In the genomic region with DNA sequence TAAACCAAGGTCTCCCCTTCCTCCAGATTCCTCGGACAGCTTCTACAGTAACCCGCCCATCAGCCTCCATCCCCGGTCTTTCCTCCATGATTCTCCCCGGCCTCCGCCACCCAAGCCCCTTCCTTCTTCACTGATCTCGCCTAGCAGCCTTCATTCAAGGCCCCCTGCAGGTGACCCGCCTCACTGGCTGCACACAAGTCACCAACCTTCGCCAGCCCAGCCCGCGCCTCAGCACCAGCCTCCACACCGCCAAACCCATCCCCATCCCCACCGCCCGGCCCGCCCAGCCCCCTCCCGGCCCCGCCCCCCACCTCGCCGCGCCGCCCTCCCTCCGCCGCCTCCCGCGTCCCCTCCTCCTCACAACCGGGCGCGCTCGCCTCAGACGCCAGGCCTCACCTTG, we compare ENCODE assay signal across 8 mouse cellular contexts. TPM values are rescaled to one million over a fixed set of nuclear protein-coding genes. Genes with fewer than 3 reads are reported as not detected.
DNase-seq lines count a peak whose midpoint lies in the region; ATAC-seq and TF ChIP-seq lines count a peak whose summit lies in the region.

No protein-coding gene starts in this region.

- intact Hi-C loops in left cerebral cortex, adult 2 months (cut with DNase I): no loop called here

- peak overlapping the region; percentile 64 for H3K27ac ChIP-seq in left cerebral cortex, adult 2 months
- peak overlapping the region; percentile 100 for H3K27ac ChIP-seq in embryonic facial prominence, embryonic 10.5 days (replicated peaks)
- H3K27ac ChIP-seq in liver, embryonic 16.5 days (ENCODE audit: low read length): peak overlapping the region; percentile 78
- H3K27ac ChIP-seq in neural tube, embryonic 13.5 days (replicated peaks): peak overlapping the region; percentile 94

- 1% methylated on average over 28 of the region's 29 CpGs for WGBS in embryonic facial prominence, embryonic 10.5 days
- 1% methylated on average over 22 of the region's 29 CpGs for WGBS in liver, embryonic 16.5 days (ENCODE audit: insufficient replicate concordance)
- under 1% methylated on average over 28 of the region's 29 CpGs for WGBS in neural tube, embryonic 13.5 days

- peak overlapping the region; percentile 83 for H3K4me2 ChIP-seq in liver, embryonic 16.5 days (ENCODE audit: low read depth, low read length)
- H3K4me2 ChIP-seq in neural tube, embryonic 13.5 days: peak overlapping the region; percentile 86

- no peaks in the 10 kb centered on the region for H3K27me3 ChIP-seq in embryonic facial prominence, embryonic 10.5 days (replicated peaks; ENCODE audit: low read depth, poor library complexity, severe bottlenecking)
- no peaks in the 10 kb centered on the region for H3K27me3 ChIP-seq in liver, embryonic 16.5 days (ENCODE audit: control insufficient read depth, insufficient read depth, low read depth, low read length)
- H3K27me3 ChIP-seq in neural tube, embryonic 13.5 days: no peaks in the 10 kb centered on the region

- peak; percentile 38 for TF ChIP-seq CTCF in left cerebral cortex, adult 2 months (IDR thresholded peaks at IDR 0.05)

- peak overlapping the region; percentile 57 for H3K4me3 ChIP-seq in left cerebral cortex, adult 2 months
- H3K4me3 ChIP-seq in embryonic facial prominence, embryonic 10.5 days: peak overlapping the region; percentile 86
- H3K4me3 ChIP-seq in liver, embryonic 16.5 days (ENCODE audit: low read depth, low read length): peak overlapping the region; percentile 84
- peak overlapping the region; percentile 58 for H3K4me3 ChIP-seq in neural tube, embryonic 13.5 days

- peak overlapping the region; percentile 86 for H3K9ac ChIP-seq in liver, embryonic 16.5 days (ENCODE audit: low read depth, low read length)
- H3K9ac ChIP-seq in neural tube, embryonic 13.5 days: peak overlapping the region; percentile 82

- H3K36me3 ChIP-seq in embryonic facial prominence, embryonic 10.5 days (replicated peaks): peaks cover 38% of the 10 kb centered on the region
- no peaks in the 10 kb centered on the region for H3K36me3 ChIP-seq in liver, embryonic 16.5 days (ENCODE audit: control insufficient read depth, insufficient read depth)
- peaks cover 33% of the 10 kb centered on the region for H3K36me3 ChIP-seq in neural tube, embryonic 13.5 days

- H3K9me3 ChIP-seq in embryonic facial prominence, embryonic 10.5 days: no peaks in the 10 kb centered on the region
- no peaks in the 10 kb centered on the region for H3K9me3 ChIP-seq in liver, embryonic 16.5 days (replicated peaks; ENCODE audit: control insufficient read depth, low read length)
- no peaks in the 10 kb centered on the region for H3K9me3 ChIP-seq in neural tube, embryonic 13.5 days

- DNase-seq in left cerebral cortex, adult 2 months (ENCODE audit: extremely low spot score in 1 of 2, low spot score in 2 of 2): peak in 1 of 2 experiments; percentile 46
- DNase-seq in left cerebral cortex, adult 9 months (ENCODE audit: low spot score in 2 of 2): no peak
- peak; percentile 78 for DNase-seq in T-cell, adult 2 months (ENCODE audit: low spot score)
- DNase-seq in embryonic facial prominence, embryonic 10.5 days (ENCODE audit: low spot score): peak; percentile 92
- peak; percentile 91 for DNase-seq in induced T-regulatory cell, adult 2 months (ENCODE audit: low read depth)
- no peak for DNase-seq in yolk sac, embryonic 10.5 days (ENCODE audit: low spot score)

- ATAC-seq in liver, embryonic 16.5 days (ENCODE audit: low read depth): peak; percentile 68
- ATAC-seq in neural tube, embryonic 13.5 days (ENCODE audit: low read depth): peak; percentile 89

- H3K4me1 ChIP-seq in embryonic facial prominence, embryonic 10.5 days: peaks cover 38% of the 10 kb centered on the region
- H3K4me1 ChIP-seq in liver, embryonic 16.5 days (ENCODE audit: control insufficient read depth, low read depth, low read length): peaks cover 17% of the 10 kb centered on the region
- peaks cover 47% of the 10 kb centered on the region for H3K4me1 ChIP-seq in neural tube, embryonic 13.5 days (replicated peaks)

RNA-seq across cellular contexts. Expression of a gene that starts 0.3 kb away (rescaled TPM):
- 10 to 100 TPM; 17.9 to 18.0 TPM for total RNA-seq in left cerebral cortex, adult 2 months (2021)
- polyA plus RNA-seq in embryonic facial prominence, embryonic 10.5 days (2016; fragmentation: Nextera tagmentation; extraction: Ambion mirVana): 15.9 and 18.0 TPM in 2 replicates
- polyA plus RNA-seq in liver, embryonic 16.5 days (2015; fragmentation: Nextera tagmentation; extraction: Ambion mirVana): 2.4 and 3.0 TPM in 2 replicates
- polyA plus RNA-seq in neural tube, embryonic 13.5 days (2015; fragmentation: Nextera tagmentation; extraction: Ambion mirVana): 16.5 and 16.8 TPM in 2 replicates

RNA-seq across cellular contexts. Expression of a gene that starts 21.6 kb away (rescaled TPM):
- total RNA-seq in left cerebral cortex, adult 2 months (2021): not detected
- 0.08 and 0.12 TPM in 2 replicates for polyA plus RNA-seq in embryonic facial prominence, embryonic 10.5 days (2016; fragmentation: Nextera tagmentation; extraction: Ambion mirVana)
- polyA plus RNA-seq in liver, embryonic 16.5 days (2015; fragmentation: Nextera tagmentation; extraction: Ambion mirVana): 0.04 TPM in 1 of 2 replicates, not detected in the other
- polyA plus RNA-seq in neural tube, embryonic 13.5 days (2015; fragmentation: Nextera tagmentation; extraction: Ambion mirVana): 0.36 and 0.51 TPM in 2 replicates

RNA-seq across cellular contexts. Expression of a gene that starts 37.6 kb away (rescaled TPM):
- total RNA-seq in left cerebral cortex, adult 2 months (2021): 10 to 100 TPM; 27.1 to 30.0 TPM
- polyA plus RNA-seq in embryonic facial prominence, embryonic 10.5 days (2016; fragmentation: Nextera tagmentation; extraction: Ambion mirVana): 9.7 TPM in 2 replicates
- 2.0 and 2.7 TPM in 2 replicates for polyA plus RNA-seq in liver, embryonic 16.5 days (2015; fragmentation: Nextera tagmentation; extraction: Ambion mirVana)
- 8.1 and 8.2 TPM in 2 replicates for polyA plus RNA-seq in neural tube, embryonic 13.5 days (2015; fragmentation: Nextera tagmentation; extraction: Ambion mirVana)

RNA-seq across cellular contexts. Expression of a gene that starts 39.3 kb away (rescaled TPM):
- 1 to 10 TPM; 2.8 to 3.5 TPM for total RNA-seq in left cerebral cortex, adult 2 months (2021)
- 1.1 and 1.4 TPM in 2 replicates for polyA plus RNA-seq in embryonic facial prominence, embryonic 10.5 days (2016; fragmentation: Nextera tagmentation; extraction: Ambion mirVana)
- polyA plus RNA-seq in liver, embryonic 16.5 days (2015; fragmentation: Nextera tagmentation; extraction: Ambion mirVana): 0.08 and 0.32 TPM in 2 replicates
- 1.9 and 2.2 TPM in 2 replicates for polyA plus RNA-seq in neural tube, embryonic 13.5 days (2015; fragmentation: Nextera tagmentation; extraction: Ambion mirVana)

RNA-seq across cellular contexts. Expression of a gene that starts 43.5 kb away (rescaled TPM):
- total RNA-seq in left cerebral cortex, adult 2 months (2021): 10 to 100 TPM; 49.9 to 52.2 TPM
- polyA plus RNA-seq in embryonic facial prominence, embryonic 10.5 days (2016; fragmentation: Nextera tagmentation; extraction: Ambion mirVana): 20.4 and 21.0 TPM in 2 replicates
- 5.3 and 5.8 TPM in 2 replicates for polyA plus RNA-seq in liver, embryonic 16.5 days (2015; fragmentation: Nextera tagmentation; extraction: Ambion mirVana)
- 24.3 and 25.6 TPM in 2 replicates for polyA plus RNA-seq in neural tube, embryonic 13.5 days (2015; fragmentation: Nextera tagmentation; extraction: Ambion mirVana)

Comparison
In these comparisons a context has a peak if more than half of its experiments do, and no peak if none do; other contexts are left out.
1. DNase-seq: peak in T-cell, adult 2 months (single experiment), embryonic facial prominence, embryonic 10.5 days (single experiment) and induced T-regulatory cell, adult 2 months (single experiment); none in left cerebral cortex, adult 9 months (0 of 2) and yolk sac, embryonic 10.5 days (single experiment).
2. Peak in every context shown above with its lines, with median percentiles within 50 percentile points of each other: H3K27ac ChIP-seq and H3K4me3 ChIP-seq.